Mouse (Mus musculus) embryonic facial prominence, embryonic 11.5 days (tissue): ENCODE results near the gene Otog. TPM values are rescaled to one million over a fixed set of nuclear protein-coding genes. Genes with fewer than 3 reads are reported as not detected.
A peak's percentile ranks its signal among the peaks of the same experiment; 100 is the strongest.

Experiments used
- ATAC-seq: fragments of 200-750 bp; cut with Nextera tagmentation; replicated peaks from 2 replicates; pipeline ENCODE4 v1.8.0; 2017; ENCODE audit warnings: low read depth; ENCODE audit not compliant: insufficient number of reproducible peaks, low FRiP score, low TSS enrichment
- DNase-seq: peaks from one replicate; pipeline ENCODE4 v3.0.0-alpha.2; 2015; ENCODE audit warnings: low spot score
- H3K27ac ChIP-seq: fragments of 300-500 bp; sonication (generic); replicated peaks from 2 replicates; pipeline ENCODE4 v1.5.1; 2014; ENCODE audit warnings: mild to moderate bottlenecking, low read depth, low read length, control low read depth
- H3K27me3 ChIP-seq: fragments of 300-500 bp; sonication (generic); 2 replicates; pipeline ENCODE4 v1.6.1; 2014; ENCODE audit warnings: mild to moderate bottlenecking, low read length, moderate library complexity, mixed read lengths; ENCODE audit not compliant: control insufficient read depth, insufficient read depth
- H3K36me3 ChIP-seq: fragments of 300-500 bp; sonication (generic); replicated peaks from 2 replicates; pipeline ENCODE4 v1.6.1; 2014; ENCODE audit warnings: low read depth, mild to moderate bottlenecking, low read length, moderate library complexity, mixed read lengths; ENCODE audit not compliant: control insufficient read depth, insufficient read depth
- H3K4me1 ChIP-seq: fragments of 300-500 bp; sonication (generic); 2 replicates; pipeline ENCODE4 v1.6.1; 2014; ENCODE audit warnings: low read length, mixed read lengths; ENCODE audit not compliant: control insufficient read depth, insufficient read depth
- H3K4me2 ChIP-seq: fragments of 300-500 bp; sonication (generic); 2 replicates; pipeline ENCODE4 v1.6.1; 2014; ENCODE audit warnings: low read depth, mild to moderate bottlenecking, control low read depth, low read length, moderate library complexity
- H3K4me3 ChIP-seq: fragments of 300-500 bp; sonication (generic); 2 replicates; pipeline ENCODE4 v1.5.1; 2014; ENCODE audit warnings: low read depth, low read length, control low read depth
- H3K9ac ChIP-seq: fragments of 300-500 bp; sonication (generic); replicated peaks from 2 replicates; pipeline ENCODE4 v1.6.1; 2014; ENCODE audit warnings: mild to moderate bottlenecking, control low read depth, low read length
- H3K9me3 ChIP-seq: fragments of 300-500 bp; sonication (generic); replicated peaks from 2 replicates; pipeline ENCODE4 v1.6.1; 2016; ENCODE audit warnings: mild to moderate bottlenecking, low read length, inconsistent platforms, mixed read lengths; ENCODE audit not compliant: control insufficient read depth
- WGBS: fragments of 180-500 bp; shearing (Covaris S2); extraction: QIAGEN DNeasy Blood & Tissue Kit; methylation state at CpG from one replicate; pipeline ENCODE4 v1.1.7; 2014; 5-methylcytosine and 5-hydroxymethylcytosine counted together
- polyA plus RNA-seq: library from polyadenylated mRNA; unstranded; fragments of >200 nt; fragmentation: Nextera tagmentation; extraction: Ambion mirVana; gene quantifications from 2 replicates; pipeline ENCODE4 v1.2.1, GENCODE M21; 2014

Gene Otog
- polyA plus RNA-seq, 1 experiment from 2014 or later: 0.21 TPM

GRCm38 (mm10) chr7:46341471-46341870 lies 100.7 kb downstream of the Otog start:
- peaks cover 3% of the 10 kb centered on the region; the same call in 1 of the 2 replicates for H3K4me1 ChIP-seq
- H3K9me3 ChIP-seq: no peaks in the 10 kb centered on the region
- WGBS: 81% methylated on average over 9 of the region's 9 CpGs
- no peaks in the 10 kb centered on the region for H3K27me3 ChIP-seq
- H3K9ac ChIP-seq: no peak overlapping the region
- H3K4me3 ChIP-seq: no peak overlapping the region
- no peak for ATAC-seq
- H3K27ac ChIP-seq: no peak overlapping the region
- H3K36me3 ChIP-seq: no peaks in the 10 kb centered on the region
- no peak for DNase-seq
- no peak overlapping the region for H3K4me2 ChIP-seq

DNA sequence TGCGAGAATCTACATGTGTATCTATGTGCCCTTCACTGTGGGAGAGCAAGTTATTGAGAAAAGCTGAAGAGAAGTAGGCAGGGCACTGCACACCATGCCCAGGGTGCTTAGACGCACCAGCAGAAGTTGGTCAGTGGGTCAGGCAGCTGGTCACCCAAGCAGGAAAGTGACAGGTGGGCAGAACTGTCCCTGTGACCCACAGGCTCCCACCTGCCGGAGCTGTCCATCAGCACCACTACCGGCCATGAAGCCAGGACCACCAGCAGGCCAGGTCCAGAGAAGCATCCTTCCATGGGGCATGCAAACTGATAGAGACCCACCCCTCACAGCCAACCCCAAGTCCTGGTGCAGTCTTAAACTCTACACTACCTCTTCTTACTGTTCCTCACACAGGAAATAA lies 106.9 kb downstream of the Otog start:
- ATAC-seq: no peak
- WGBS: 65% methylated on average over 4 of the region's 4 CpGs
- H3K4me3 ChIP-seq: no peak overlapping the region
- H3K4me1 ChIP-seq: no peaks in the 10 kb centered on the region
- H3K9ac ChIP-seq: no peak overlapping the region
- H3K27ac ChIP-seq: no peak overlapping the region
- peak; percentile 23 for DNase-seq
- H3K9me3 ChIP-seq: no peaks in the 10 kb centered on the region
- no peaks in the 10 kb centered on the region for H3K36me3 ChIP-seq
- H3K4me2 ChIP-seq: no peak overlapping the region
- peaks cover 27% of the 10 kb centered on the region for H3K27me3 ChIP-seq

GRCm38 (mm10) chr7:46348813-46349212 lies 108.0 kb downstream of the Otog start:
- ATAC-seq (no peak; the same call in 1 of the 2 replicates), DNase-seq (no peak)
- peak overlapping the region; percentile 17; the same call in 1 of the 2 replicates for H3K4me2 ChIP-seq
- H3K27me3 ChIP-seq: peaks cover 27% of the 10 kb centered on the region
- H3K36me3 ChIP-seq: no peaks in the 10 kb centered on the region
- no peaks in the 10 kb centered on the region for H3K9me3 ChIP-seq
- H3K4me1 ChIP-seq: no peaks in the 10 kb centered on the region
- H3K4me3 ChIP-seq: no peak overlapping the region
- H3K27ac ChIP-seq: no peak overlapping the region
- H3K9ac ChIP-seq: no peak overlapping the region
- under 1% methylated on average over 36 of the region's 36 CpGs for WGBS

GRCm38 (mm10) chr7:46350119-46350702 lies 109.4 kb downstream of the Otog start:
- Histone ChIP-seq H3K9ac (no peak overlapping the region), H3K9me3 (no peaks in the 10 kb centered on the region), H3K27me3 (peaks cover 27% of the 10 kb centered on the region), H3K27ac (no peak overlapping the region), H3K36me3 (no peaks in the 10 kb centered on the region), H3K4me1 (no peaks in the 10 kb centered on the region), H3K4me3 (no peak overlapping the region), H3K4me2 (no peak overlapping the region)
- DNase-seq (no peak), ATAC-seq (no peak)
- WGBS: 48% methylated on average over 9 of the region's 9 CpGs

DNA sequence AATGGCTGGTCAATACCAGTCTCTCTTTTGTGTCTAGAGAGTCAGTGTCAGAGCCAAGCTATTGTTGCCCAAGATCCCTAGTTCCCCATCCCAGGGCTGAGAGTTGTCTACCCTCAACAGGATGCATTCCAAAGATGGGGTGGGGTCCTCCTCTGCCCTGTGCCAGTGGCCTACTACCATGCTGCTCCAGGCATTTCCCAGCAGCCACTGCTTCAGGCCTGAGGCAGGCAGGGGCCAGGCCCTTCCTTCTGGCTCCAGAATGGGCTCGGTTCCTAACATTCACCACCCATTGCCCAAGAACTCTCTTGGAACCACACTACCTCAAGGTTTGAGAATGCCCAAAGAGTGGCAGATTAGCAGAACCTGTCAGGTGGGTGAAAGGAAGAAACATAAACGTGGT lies 112.0 kb downstream of the Otog start:
- DNase-seq (no peak), ATAC-seq (no peak)
- 69% methylated on average over 2 of the region's 2 CpGs for WGBS
- Histone ChIP-seq H3K4me3 (no peak overlapping the region), H3K4me1 (no peaks in the 10 kb centered on the region), H3K9ac (no peak overlapping the region), H3K4me2 (no peak overlapping the region), H3K36me3 (no peaks in the 10 kb centered on the region), H3K9me3 (no peaks in the 10 kb centered on the region), H3K27ac (no peak overlapping the region), H3K27me3 (peaks cover 25% of the 10 kb centered on the region)

DNA sequence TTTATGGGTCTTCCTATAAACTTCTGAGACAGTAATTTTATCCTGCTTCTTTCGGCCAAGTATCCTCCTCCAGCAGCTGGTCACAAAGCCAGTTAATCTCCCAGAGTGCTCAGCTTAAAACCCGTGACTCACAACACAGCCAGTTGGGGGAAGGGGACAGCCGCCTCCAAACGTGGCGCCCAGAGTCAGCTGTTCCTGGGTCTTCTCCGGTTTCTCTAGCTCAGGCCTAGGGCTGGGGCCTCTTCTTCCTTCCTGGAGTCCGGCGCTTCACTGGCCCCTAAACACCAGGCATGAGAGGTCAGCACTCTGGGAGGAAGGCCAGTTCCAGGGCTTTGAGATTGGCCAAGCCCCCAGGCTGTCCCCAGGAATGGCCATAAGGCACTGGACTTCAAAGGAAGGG lies 112.4 kb downstream of the Otog start:
- H3K27me3 ChIP-seq: peaks cover 20% of the 10 kb centered on the region
- no peak overlapping the region for H3K4me3 ChIP-seq
- DNase-seq: no peak
- H3K36me3 ChIP-seq: no peaks in the 10 kb centered on the region
- no peak overlapping the region for H3K4me2 ChIP-seq
- H3K27ac ChIP-seq: no peak overlapping the region
- H3K9ac ChIP-seq: no peak overlapping the region
- WGBS: 48% methylated on average over 8 of the region's 8 CpGs
- H3K4me1 ChIP-seq: no peaks in the 10 kb centered on the region
- no peak for ATAC-seq
- no peaks in the 10 kb centered on the region for H3K9me3 ChIP-seq

GRCm38 (mm10) chr7:46353875-46354274 lies 113.1 kb downstream of the Otog start:
- Histone ChIP-seq H3K9me3 (no peaks in the 10 kb centered on the region), H3K36me3 (no peaks in the 10 kb centered on the region), H3K27me3 (peaks cover 14% of the 10 kb centered on the region), H3K9ac (no peak overlapping the region), H3K27ac (no peak overlapping the region), H3K4me3 (no peak overlapping the region), H3K4me2 (no peak overlapping the region), H3K4me1 (no peaks in the 10 kb centered on the region)
- DNase-seq (no peak), ATAC-seq (no peak)
- 36% methylated on average over 4 of the region's 4 CpGs for WGBS
